Mouse (Mus musculus): Measurements from ENCODE around the gene Olfr1555-ps1. TPM values are rescaled to one million over a fixed set of nuclear protein-coding genes. Genes with fewer than 3 reads are reported as not detected.

The Olfr1555-ps1 gene
- total and polyA plus RNA-seq, 3 experiments: not detected

DNA sequence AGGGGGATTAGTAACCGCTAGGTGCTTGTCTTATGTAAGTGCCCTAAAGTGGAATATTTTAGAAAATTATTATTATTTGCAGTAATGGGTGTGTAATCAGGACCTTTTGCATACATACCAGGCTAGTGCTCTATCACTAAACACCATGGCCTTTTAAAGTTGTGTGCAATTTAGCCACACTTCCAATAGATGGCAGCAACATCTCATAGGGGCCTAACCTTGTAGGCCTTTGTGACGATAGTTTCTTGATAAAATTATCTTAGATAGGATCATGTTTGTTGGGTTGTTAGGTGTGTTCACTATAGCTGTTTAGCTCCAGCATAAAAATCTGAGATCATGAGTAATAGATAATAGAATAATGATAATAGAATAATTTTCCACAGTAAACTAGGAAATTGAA lies 35.6 kb downstream of the Olfr1555-ps1 start:
- dilution Hi-C loops (cut with MboI; ENCODE audit: extremely low pct_ligation_motif_present, extremely low pct_unique_long_range_greater_than_20kb, low sequenced_read_pairs): no loop called here
- no peaks in the 10 kb centered on the region for H3K36me3 ChIP-seq (replicated peaks in 1 of 2; ENCODE audit: control insufficient read depth in 1 of 2, insufficient read depth in 1 of 2, low read length in 1 of 2)
- H3K27me3 ChIP-seq (replicated peaks): no peaks in the 10 kb centered on the region
- DNase-seq (ENCODE audit: extremely low read depth): peak; percentile 61
- H3K4me3 ChIP-seq (replicated peaks in 1 of 3; ENCODE audit: low read depth in 2 of 3, low read length in 2 of 3, poor library complexity in 1 of 3): no peak overlapping the region
- H3K4me2 ChIP-seq (ENCODE audit: insufficient read depth, low read depth, poor library complexity, severe bottlenecking): no peak overlapping the region
- no peaks in the 10 kb centered on the region for H3K79me2 ChIP-seq (replicated peaks; ENCODE audit: control insufficient read depth, extremely low read depth, insufficient read depth, poor library complexity, severe bottlenecking)
- TF ChIP-seq RAD21 (IDR thresholded peaks at IDR 0.05; ENCODE audit: low read depth, low read length): peak; percentile 89
- TF ChIP-seq NELFE (IDR thresholded peaks at IDR 0.05; ENCODE audit: low read depth, low read length): no peak
- no peak for TF ChIP-seq UBTF (IDR thresholded peaks at IDR 0.05; ENCODE audit: low read depth, low read length)
- peak; percentile 57 to 82; a peak in 3 of 4 replicates for TF ChIP-seq CTCF (conservative IDR thresholded peaks at IDR 0.05 in 1 of 2, IDR thresholded peaks at IDR 0.05 in 1 of 2; ENCODE audit: low read depth in 2 of 2, low read length in 2 of 2)
- TF ChIP-seq SMC3 (IDR thresholded peaks at IDR 0.05; ENCODE audit: low read depth, low read length): peak; percentile 61
- no peak overlapping the region for H3K9ac ChIP-seq (ENCODE audit: insufficient read depth, low read depth)
- no peak overlapping the region for H3K27ac ChIP-seq (ENCODE audit: insufficient read depth, low read depth)
- no peaks in the 10 kb centered on the region for H3K4me1 ChIP-seq (ENCODE audit: control insufficient read depth in 1 of 2, insufficient read depth in 2 of 2)
- in situ Hi-C loops (cut with MboI; ENCODE audit: low pct_ligation_motif_present, low pct_unique_long_range_greater_than_20kb, low sequenced_read_pairs): loop anchor here (10.0 kb wide), 2 partner anchors 301 to 361 kb away; no protein-coding TSS in a partner anchor
- no peaks in the 10 kb centered on the region for H3K9me3 ChIP-seq (replicated peaks; ENCODE audit: low read length)

DNA sequence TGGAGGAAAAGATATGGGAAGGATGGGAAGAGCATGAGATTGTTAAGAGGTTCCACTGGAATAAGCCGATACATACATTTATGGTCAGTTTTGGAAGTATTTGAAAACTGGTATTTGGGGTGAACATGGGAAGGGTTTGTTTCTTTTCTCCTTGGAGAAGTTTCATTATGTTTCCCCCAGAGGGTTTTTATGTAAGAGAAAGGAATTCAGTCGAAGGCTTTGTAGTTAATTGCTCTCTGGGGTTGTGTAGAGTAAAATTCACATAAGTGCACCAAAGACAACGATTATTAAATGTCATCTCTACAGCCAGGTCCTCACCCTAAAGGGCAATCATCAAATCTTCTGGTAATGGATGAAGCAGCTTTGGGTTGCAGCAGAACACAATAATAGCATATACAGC lies 46.8 kb downstream of the Olfr1555-ps1 start, which contains the start of gene Olfr76:
TSS of gene Olfr76 (minus strand) at position 101 of the 400 bp plus-strand sequence.
- no peak within 1 kb of the TSS for H3K27ac ChIP-seq (ENCODE audit: insufficient read depth, low read depth)
- H3K36me3 ChIP-seq (replicated peaks in 1 of 2; ENCODE audit: control insufficient read depth in 1 of 2, insufficient read depth in 1 of 2, low read length in 1 of 2): no peaks in the 10 kb centered on the region
- no peaks in the 10 kb centered on the region for H3K27me3 ChIP-seq (replicated peaks)
- dilution Hi-C loops (cut with MboI; ENCODE audit: extremely low pct_ligation_motif_present, extremely low pct_unique_long_range_greater_than_20kb, low sequenced_read_pairs): no loop called here
- no peak for TF ChIP-seq POLR2A (IDR thresholded peaks at IDR 0.05; ENCODE audit: low read depth, low read length)
- no peak for TF ChIP-seq MAFK (IDR thresholded peaks at IDR 0.05; ENCODE audit: insufficient replicate concordance, low read length)
- H3K9me3 ChIP-seq (replicated peaks; ENCODE audit: low read length): no peaks in the 10 kb centered on the region
- no peak for DNase-seq (ENCODE audit: extremely low read depth)
- no peaks in the 10 kb centered on the region for H3K79me2 ChIP-seq (replicated peaks; ENCODE audit: control insufficient read depth, extremely low read depth, insufficient read depth, poor library complexity, severe bottlenecking)
- in situ Hi-C loops (cut with MboI; ENCODE audit: low pct_ligation_motif_present, low pct_unique_long_range_greater_than_20kb, low sequenced_read_pairs): no loop called here
- no peak within 1 kb of the TSS for H3K4me2 ChIP-seq (ENCODE audit: insufficient read depth, low read depth, poor library complexity, severe bottlenecking)
- no peak within 1 kb of the TSS for H3K9ac ChIP-seq (ENCODE audit: insufficient read depth, low read depth)
- no peak within 1 kb of the TSS for H3K4me3 ChIP-seq (replicated peaks in 1 of 3; ENCODE audit: low read depth in 2 of 3, low read length in 2 of 3, poor library complexity in 1 of 3)
- no peaks in the 10 kb centered on the region for H3K4me1 ChIP-seq (ENCODE audit: control insufficient read depth in 1 of 2, insufficient read depth in 2 of 2)

DNA sequence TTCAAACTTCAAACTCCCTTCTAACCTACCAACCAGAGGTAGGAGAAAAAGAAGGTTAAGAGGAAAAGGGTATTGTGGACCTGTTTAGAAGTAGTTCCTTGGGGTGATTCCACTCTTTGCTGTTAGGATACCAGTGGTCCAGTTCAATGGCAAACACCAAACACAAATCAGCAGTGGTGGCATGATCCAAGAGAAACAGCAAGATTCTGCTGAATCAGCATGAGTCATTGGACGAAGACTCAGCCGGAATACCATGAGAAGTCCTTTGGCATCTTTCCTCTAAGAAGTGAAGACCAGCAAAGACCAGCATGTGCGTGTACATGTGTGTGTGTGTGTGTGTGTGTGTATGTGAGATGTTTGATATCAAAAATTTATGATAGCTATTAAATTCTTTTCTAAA lies 53.4 kb downstream of the Olfr1555-ps1 start:
- no peak overlapping the region for H3K27ac ChIP-seq (ENCODE audit: insufficient read depth, low read depth)
- no peak for TF ChIP-seq HCFC1 (IDR thresholded peaks at IDR 0.05; ENCODE audit: low read depth, low read length)
- peak; percentile 72; the same call in 1 of the 2 replicates for TF ChIP-seq MAFK (IDR thresholded peaks at IDR 0.05; ENCODE audit: insufficient replicate concordance, low read length)
- no peak for TF ChIP-seq BHLHE40 (IDR thresholded peaks at IDR 0.05; ENCODE audit: low read depth, low read length)
- no peaks in the 10 kb centered on the region for H3K4me1 ChIP-seq (ENCODE audit: control insufficient read depth in 1 of 2, insufficient read depth in 2 of 2)
- H3K9me3 ChIP-seq (replicated peaks; ENCODE audit: low read length): no peaks in the 10 kb centered on the region
- H3K9ac ChIP-seq (ENCODE audit: insufficient read depth, low read depth): no peak overlapping the region
- H3K79me2 ChIP-seq (replicated peaks; ENCODE audit: control insufficient read depth, extremely low read depth, insufficient read depth, poor library complexity, severe bottlenecking): no peaks in the 10 kb centered on the region
- H3K36me3 ChIP-seq (replicated peaks in 1 of 2; ENCODE audit: control insufficient read depth in 1 of 2, insufficient read depth in 1 of 2, low read length in 1 of 2): no peaks in the 10 kb centered on the region
- no peaks in the 10 kb centered on the region for H3K27me3 ChIP-seq (replicated peaks)
- dilution Hi-C loops (cut with MboI; ENCODE audit: extremely low pct_ligation_motif_present, extremely low pct_unique_long_range_greater_than_20kb, low sequenced_read_pairs) (no loop called here), in situ Hi-C loops (cut with MboI; ENCODE audit: low pct_ligation_motif_present, low pct_unique_long_range_greater_than_20kb, low sequenced_read_pairs) (no loop called here)
- no peak for DNase-seq (ENCODE audit: extremely low read depth)
- no peak overlapping the region for H3K4me2 ChIP-seq (ENCODE audit: insufficient read depth, low read depth, poor library complexity, severe bottlenecking)
- no peak overlapping the region for H3K4me3 ChIP-seq (replicated peaks in 1 of 3; ENCODE audit: low read depth in 2 of 3, low read length in 2 of 3, poor library complexity in 1 of 3)

Data from CH12.LX (cell line).